Mouse (Mus musculus): Measurements from ENCODE around the gene Rbms3.

Rbms3 gene

GRCm38 (mm10) chr9:116912493-116912847 is 717.2 kb downstream of the Rbms3 start:
- intact Hi-C loops (cut with DNase I) = no loop called here

- intact Hi-C loops (cut with DNase I) = no loop called here
These were observed 717.8 kb downstream of the Rbms3 start for GRCm38 (mm10) chr9:116911781-116912492.

- intact Hi-C loops (cut with DNase I) = no loop called here
These were observed 720.2 kb downstream of the Rbms3 start for GRCm38 (mm10) chr9:116909511-116909910.

GRCm38 (mm10) chr9:116906955-116907354 is 722.8 kb downstream of the Rbms3 start:
- intact Hi-C loops (cut with DNase I) = no loop called here

- intact Hi-C loops (cut with DNase I) = no loop called here
These were observed 724.1 kb downstream of the Rbms3 start for GRCm38 (mm10) chr9:116905646-116906045.

GRCm38 (mm10) chr9:116903304-116903993 is 726.3 kb downstream of the Rbms3 start:
- intact Hi-C loops (cut with DNase I) = no loop called here

GRCm38 (mm10) chr9:116899403-116899802 is 730.3 kb downstream of the Rbms3 start:
- intact Hi-C loops (cut with DNase I) = no loop called here

- intact Hi-C loops (cut with DNase I) = no loop called here
These were observed 742.6 kb downstream of the Rbms3 start for GRCm38 (mm10) chr9:116886973-116887680.

GRCm38 (mm10) chr9:116885617-116886016 is 744.1 kb downstream of the Rbms3 start:
- intact Hi-C loops (cut with DNase I) = no loop called here

GRCm38 (mm10) chr9:116880503-116880902 is 749.2 kb downstream of the Rbms3 start:
- intact Hi-C loops (cut with DNase I) = no loop called here

- intact Hi-C loops (cut with DNase I) = no loop called here
These were observed 749.9 kb downstream of the Rbms3 start for GRCm38 (mm10) chr9:116879600-116880457.

GRCm38 (mm10) chr9:116876786-116877185 is 752.9 kb downstream of the Rbms3 start:
- intact Hi-C loops (cut with DNase I) = no loop called here

GRCm38 (mm10) chr9:116873976-116874320 is 755.8 kb downstream of the Rbms3 start:
- intact Hi-C loops (cut with DNase I) = no loop called here

GRCm38 (mm10) chr9:116873033-116873975 is 756.4 kb downstream of the Rbms3 start:
- intact Hi-C loops (cut with DNase I) = no loop called here

GRCm38 (mm10) chr9:116872346-116872745 is 757.4 kb downstream of the Rbms3 start:
- intact Hi-C loops (cut with DNase I) = no loop called here

- intact Hi-C loops (cut with DNase I) = no loop called here
These were observed 758.1 kb downstream of the Rbms3 start for GRCm38 (mm10) chr9:116871576-116871975.

GRCm38 (mm10) chr9:116866060-116866459 is 763.7 kb downstream of the Rbms3 start:
- intact Hi-C loops (cut with DNase I) = no loop called here

- intact Hi-C loops (cut with DNase I) = no loop called here
These were observed 766.1 kb downstream of the Rbms3 start for GRCm38 (mm10) chr9:116863626-116864025.

GRCm38 (mm10) chr9:116862341-116862740 is 767.4 kb downstream of the Rbms3 start:
- intact Hi-C loops (cut with DNase I) = no loop called here

GRCm38 (mm10) chr9:116857861-116858595 is 771.7 kb downstream of the Rbms3 start:
- intact Hi-C loops (cut with DNase I) = no loop called here
